Mouse (Mus musculus) heart, postnatal 14 days (tissue): ENCODE results near the gene Rpl18. TPM values are rescaled to one million over a fixed set of nuclear protein-coding genes. Genes with fewer than 3 reads are reported as not detected.

Experiments
- DNase-seq, 2 experiments: peaks; one replicate each; pipeline ENCODE4 v3.0.0; 2021 to 2022
- intact Hi-C: fragments of 180-260 bp; cut with DNase I; formaldehyde crosslinking; loops from one replicate; pipeline ENCODE4 v1.15.1; 2025
- total RNA-seq, 2 experiments: library from RNA; stranded (reverse); gene quantifications; 2 replicates each; pipeline ENCODE4 v1.2.3; 2021

Rpl18 gene
- total RNA-seq, 2 experiments from 2014 or later: 552 to 626 TPM

GRCm38 (mm10) chr7:45699523-45700141 is 15.6 kb upstream of the Rpl18 start, which contains the start of gene Car11:
Gene Car11 (plus strand): TSS chr7:45699843.
- intact Hi-C loops: loop anchor here (5.0 kb wide), 1 partner anchor 237 kb away; no protein-coding TSS in a partner anchor
- peak in 1 of 2 experiments; percentile 17 for DNase-seq

GRCm38 (mm10) chr7:45700301-45701015 is 14.8 kb upstream of the Rpl18 start:
- intact Hi-C loops: loop anchor here (5.0 kb wide), 1 partner anchor 238 kb away; no protein-coding TSS in a partner anchor
- peak; percentile 71 to 81 for DNase-seq

GRCm38 (mm10) chr7:45701072-45701471 is 14.2 kb upstream of the Rpl18 start:
- DNase-seq: peak; percentile 43 to 58
- intact Hi-C loops: loop anchor here (5.0 kb wide), 1 partner anchor 239 kb away; no protein-coding TSS in a partner anchor

- DNase-seq: no peak
- intact Hi-C loops: loop anchor here (5.0 kb wide), 1 partner anchor 239 kb away; no protein-coding TSS in a partner anchor
These were observed 13.7 kb upstream of the Rpl18 start for GRCm38 (mm10) chr7:45701607-45702006.

GRCm38 (mm10) chr7:45702316-45702715 is 12.9 kb upstream of the Rpl18 start:
- intact Hi-C loops: loop anchor here (5.0 kb wide), 1 partner anchor 240 kb away; no protein-coding TSS in a partner anchor
- DNase-seq: no peak

- no peak for DNase-seq
- intact Hi-C loops: loop anchor here (5.0 kb wide), 1 partner anchor 241 kb away; no protein-coding TSS in a partner anchor
These were observed 12.3 kb upstream of the Rpl18 start for GRCm38 (mm10) chr7:45702809-45703520.

- no peak for DNase-seq
- intact Hi-C loops: loop anchor here (5.0 kb wide), 1 partner anchor 241 kb away; no protein-coding TSS in a partner anchor
These were observed 11.7 kb upstream of the Rpl18 start for GRCm38 (mm10) chr7:45703521-45704033.

- DNase-seq: peak; percentile 56 to 67
- intact Hi-C loops: loop anchor here (5.0 kb wide), 1 partner anchor 242 kb away; no protein-coding TSS in a partner anchor
These were observed 11.2 kb upstream of the Rpl18 start for GRCm38 (mm10) chr7:45704046-45704559.

GRCm38 (mm10) chr7:45704730-45705442 is 10.4 kb upstream of the Rpl18 start, which contains the start of gene Dbp:
Gene Dbp (plus strand): TSS chr7:45705088.
- intact Hi-C loops: loop anchor here (5.0 kb wide), 1 partner anchor 243 kb away; no protein-coding TSS in a partner anchor
- DNase-seq: peak; percentile 97 to 98

GRCm38 (mm10) chr7:45705443-45705864 is 9.8 kb upstream of the Rpl18 start:
- DNase-seq: peak in 1 of 2 experiments; percentile 57
- intact Hi-C loops: no loop called here

- intact Hi-C loops: no loop called here
- DNase-seq: peak; percentile 73 to 87
These were observed 9.4 kb upstream of the Rpl18 start for GRCm38 (mm10) chr7:45705873-45706281.

- intact Hi-C loops: no loop called here
These were observed 8.5 kb upstream of the Rpl18 start for GRCm38 (mm10) chr7:45706721-45707241.

GRCm38 (mm10) chr7:45707375-45707967 is 7.8 kb upstream of the Rpl18 start:
- intact Hi-C loops: no loop called here
- DNase-seq: peak; percentile 96 to 99

More at GRCm38 (mm10) chr7:45706721-45707241, 8.5 kb upstream of the Rpl18 start:
- peak; percentile 93 for DNase-seq

- intact Hi-C loops: no loop called here
- DNase-seq: peak; percentile 50 to 61
These were observed 7.0 kb upstream of the Rpl18 start for GRCm38 (mm10) chr7:45708221-45708761.

- intact Hi-C loops: no loop called here
- no peak for DNase-seq
These were observed 6.2 kb upstream of the Rpl18 start for GRCm38 (mm10) chr7:45709036-45709435.

GRCm38 (mm10) chr7:45709677-45710355 is 5.4 kb upstream of the Rpl18 start:
- no peak for DNase-seq
- intact Hi-C loops: no loop called here

- DNase-seq: no peak
- intact Hi-C loops: no loop called here
These were observed 4.6 kb upstream of the Rpl18 start for GRCm38 (mm10) chr7:45710477-45711191.
